Mouse (Mus musculus) megakaryocyte, adult 5-6 weeks (primary cell): ENCODE measurements around the gene Ctla2a. TPM values are rescaled to one million over a fixed set of nuclear protein-coding genes. Genes with fewer than 3 reads are reported as not detected.
"Not testable (repeated sequence)": the region's sequence is repeated elsewhere in the genome, so short reads cannot be mapped to it uniquely, and the experiment has no call there.

Experiments used
- ATAC-seq: 2 replicates; pipeline ENCODE4 v1.8.0; 2016; ENCODE audit warnings: mild to moderate bottlenecking, inconsistent platforms; ENCODE audit not compliant: poor library complexity, severe bottlenecking
- total RNA-seq, 2 experiments: library from RNA; stranded (forward) in 1 of 2; stranded (reverse) in 1 of 2; fragments of 153-499, 151-499 nt in 1 of 2; fragments of 221-1000, 200-1000 nt in 1 of 2; gene quantifications; 2 replicates each; pipeline versions ENCODE4 v1.2.3 to v1.2.4; 2015 to 2017

Ctla2a gene
- total RNA-seq (2015): 1.6 and 5.3 TPM in 2 replicates
- total RNA-seq (2017): 4.4 and 9.3 TPM in 2 replicates

GRCm38 (mm10) chr13:60936500-60936901 is at the start of gene Ctla2a, which contains the start of gene Gm49391:
Ctla2a (minus strand) TSS chr13:60936625.
Gm49391 (minus strand) TSS chr13:60936571.
- peak; percentile 69 for ATAC-seq

DNA sequence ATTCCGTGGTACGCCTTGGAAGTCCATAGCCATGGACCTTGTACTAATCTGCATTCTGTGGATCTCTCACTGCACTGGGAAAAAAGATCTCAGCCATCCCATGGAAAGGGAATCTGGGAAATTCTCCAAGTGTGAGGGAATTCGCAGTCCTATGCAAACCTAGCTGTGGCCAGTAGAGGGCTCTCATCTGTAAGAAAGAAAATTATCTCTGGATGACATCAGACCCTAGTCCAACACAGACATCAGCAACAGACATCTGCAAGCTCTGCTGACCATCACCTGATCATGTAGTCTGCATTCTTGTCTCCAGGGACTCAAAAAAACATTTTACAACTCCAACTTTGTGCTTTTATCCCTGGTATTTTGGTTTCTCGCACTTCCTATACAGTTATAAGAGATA is 35.9 kb upstream of the Ctla2a start:
- not testable (repeated sequence) for ATAC-seq

GRCm38 (mm10) chr13:60963985-60964384 is 27.6 kb upstream of the Ctla2a start:
- not testable (repeated sequence) for ATAC-seq

GRCm38 (mm10) chr13:60961706-60962105 is 25.3 kb upstream of the Ctla2a start:
- no peak for ATAC-seq

DNA sequence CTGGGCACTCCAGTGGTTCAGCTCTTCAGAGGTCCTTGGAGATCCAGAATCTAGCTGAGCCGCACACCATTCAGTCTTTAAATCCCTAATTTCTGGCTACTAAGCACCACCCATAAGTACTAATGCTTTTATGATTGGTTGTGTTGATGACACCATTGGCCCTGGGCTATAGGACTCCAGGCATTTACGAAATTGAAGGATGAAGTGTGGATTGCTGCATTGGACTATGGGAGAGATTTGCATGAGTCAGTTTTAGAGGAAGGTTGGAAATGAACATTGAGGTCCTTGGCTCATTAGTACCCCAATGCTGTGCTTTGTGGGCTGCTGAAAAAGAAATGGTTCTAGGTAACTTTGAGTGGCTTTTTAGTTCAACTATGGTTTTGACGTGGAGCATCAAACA is 5.5 kb upstream of the Ctla2a start, which contains the start of gene Tpbpa:
Gene Tpbpa, minus strand, starts transcription at position 101 of the 400 bp plus-strand sequence.
- not testable (repeated sequence) for ATAC-seq

DNA sequence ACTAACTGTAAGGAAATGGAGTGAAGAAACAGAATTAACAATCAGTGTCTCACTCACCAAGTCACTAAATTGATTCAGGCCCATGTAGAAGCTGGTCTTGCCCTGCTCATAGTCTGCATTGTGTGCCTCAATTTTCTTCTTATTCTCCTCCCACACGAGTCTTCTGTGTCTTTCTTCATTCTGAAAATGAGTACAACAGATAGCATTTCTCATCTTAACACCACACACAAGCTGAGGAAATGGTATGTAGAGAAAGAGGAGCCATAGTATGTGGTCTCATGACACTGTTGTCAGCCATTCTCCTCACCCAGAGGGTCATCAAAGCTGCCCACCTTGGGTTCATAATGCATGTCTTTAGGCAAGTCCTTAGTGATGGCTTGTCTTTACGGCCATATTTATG is 935 bp downstream of the Ctla2a start, which contains the start of gene Gm49393:
Gene Gm49393, minus strand, starts transcription at position 101 of the 400 bp plus-strand sequence.
- not testable (repeated sequence) for ATAC-seq

DNA sequence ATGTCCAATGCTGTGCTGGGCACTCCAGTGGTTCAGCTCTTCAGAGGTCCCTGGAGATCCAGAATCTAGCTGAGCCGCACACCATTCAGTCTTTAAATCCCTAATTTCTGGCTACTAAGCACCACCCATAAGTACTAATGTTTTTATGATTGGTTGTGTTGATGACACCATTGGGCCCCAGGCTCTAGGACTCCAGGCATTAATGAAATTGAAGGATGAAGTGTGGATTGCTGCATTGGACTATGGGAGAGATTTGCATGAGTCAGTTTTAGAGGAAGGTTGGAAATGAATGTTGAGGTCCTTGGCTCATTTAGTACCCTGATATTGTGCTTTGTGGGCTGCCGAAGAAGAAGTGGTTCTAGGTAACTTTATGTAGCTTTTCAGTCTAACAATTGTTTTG is 31.6 kb downstream of the Ctla2a start, which contains the start of gene Tpbpb:
Gene Tpbpb, minus strand, starts transcription at position 101 of the 400 bp plus-strand sequence.
- not testable (repeated sequence) for ATAC-seq

DNA sequence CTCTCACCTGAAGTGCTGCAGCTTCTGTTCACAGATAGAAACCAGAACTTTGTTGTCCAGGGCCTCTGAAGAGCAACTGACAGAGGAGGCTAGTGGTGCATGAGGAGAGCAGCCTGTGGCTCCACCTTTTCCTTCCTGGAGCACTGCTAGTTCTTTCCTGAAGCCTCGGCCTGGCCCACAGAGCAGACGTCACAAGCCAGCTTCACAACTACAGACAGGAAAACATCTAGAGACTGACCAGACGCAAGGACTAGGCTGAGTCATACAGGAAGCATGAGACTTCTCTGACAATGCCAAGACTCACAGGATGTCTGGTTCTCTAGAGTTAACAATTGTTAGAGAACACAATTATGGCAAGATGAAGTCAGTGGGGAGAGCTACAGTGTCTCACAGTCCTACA is 39.1 kb downstream of the Ctla2a start, which contains the start of gene Ctla2b:
Gene Ctla2b, minus strand, starts transcription at position 120 of the 400 bp plus-strand sequence.
- peak; percentile 86 for ATAC-seq

DNA sequence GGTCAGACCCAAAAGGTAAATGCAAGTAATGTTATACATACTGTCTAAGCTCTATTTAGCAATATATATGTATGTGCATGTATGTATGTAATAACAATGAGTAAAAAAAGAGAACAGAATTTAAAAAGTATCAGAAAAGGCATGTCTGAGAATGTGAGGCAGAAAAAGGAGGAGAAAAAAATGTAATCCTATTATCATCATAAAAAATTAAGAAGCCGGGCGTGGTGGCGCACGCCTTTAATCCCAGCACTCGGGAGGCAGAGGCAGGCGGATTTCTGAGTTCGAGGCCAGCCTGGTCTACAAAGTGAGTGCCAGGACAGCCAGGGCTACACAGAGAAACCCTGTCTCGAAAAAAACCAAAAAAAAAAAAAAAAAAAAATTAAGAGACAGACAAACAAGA is 39.6 kb downstream of the Ctla2a start, which contains the start of gene Gm49392:
Gene Gm49392, minus strand, starts transcription at position 101 of the 400 bp plus-strand sequence.
- ATAC-seq: not testable (repeated sequence)

DNA sequence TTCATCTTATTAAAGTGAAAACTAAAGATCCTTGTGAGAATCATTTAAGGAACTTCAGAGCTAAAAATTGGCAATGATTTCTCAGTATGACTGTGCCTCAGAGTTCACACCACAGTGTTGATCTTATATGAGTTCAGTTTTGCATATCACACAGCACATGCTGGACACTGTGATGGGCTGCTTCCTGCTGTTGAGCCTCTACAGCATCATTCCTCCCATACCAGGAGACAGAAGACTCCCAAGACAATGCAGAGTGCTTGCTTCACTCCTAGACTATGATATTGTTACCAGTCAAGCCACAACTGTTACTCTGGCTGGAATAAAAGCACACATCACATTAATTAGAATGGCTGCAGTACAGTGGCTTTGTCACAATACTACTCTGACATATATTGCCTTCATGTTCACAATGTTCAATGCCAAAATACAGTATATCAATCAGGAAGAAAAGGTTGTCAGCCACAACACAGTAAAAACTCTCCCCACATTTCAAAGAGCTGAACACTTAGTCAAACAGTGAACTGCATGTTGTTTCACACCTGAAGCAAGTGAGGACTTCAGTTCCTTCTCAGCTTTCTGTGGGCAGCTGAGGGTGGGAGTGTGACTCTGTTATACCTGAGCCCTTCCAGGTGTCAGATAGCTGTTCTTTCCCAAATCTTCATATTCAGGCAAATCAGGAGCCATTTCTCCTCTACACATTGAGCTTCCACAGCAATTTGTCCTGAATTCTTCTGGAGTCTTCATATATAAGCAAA is 40.8 kb downstream of the Ctla2a start:
- ATAC-seq: peak; percentile 29

DNA sequence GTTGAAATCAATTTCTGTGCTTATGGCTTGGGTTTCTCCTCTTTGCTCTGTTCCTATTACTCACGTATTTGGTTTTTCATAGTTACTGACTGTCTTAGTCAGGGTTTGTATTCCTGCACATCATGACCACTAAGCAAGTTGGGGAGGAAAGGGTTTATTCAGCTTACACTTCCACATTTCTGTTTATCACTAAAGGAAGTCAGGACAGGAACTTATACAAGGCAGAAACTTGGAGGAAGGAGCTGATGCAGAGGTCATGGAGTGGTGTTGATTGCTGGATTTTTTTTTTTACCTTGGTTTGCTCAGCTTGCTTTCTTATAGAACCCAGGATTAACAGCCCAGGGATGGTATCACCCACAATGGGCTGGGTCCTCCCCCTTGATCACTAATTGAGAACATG is 44.1 kb downstream of the Ctla2a start:
- ATAC-seq: no peak

Other genes with a start within 250 kb of the Ctla2a start
- not detected in 2 replicates for gene BC051665, start 150.3 kb downstream of the Ctla2a start, total RNA-seq (2015)
- gene BC051665, start 150.3 kb downstream of the Ctla2a start, total RNA-seq (2017): not detected in 2 replicates
- gene Ctsll3, start 133.8 kb downstream of the Ctla2a start, total RNA-seq (2015): not detected in 2 replicates
- not detected in 2 replicates for gene Ctsll3, start 133.8 kb downstream of the Ctla2a start, total RNA-seq (2017)
- 0.16 and 0.30 TPM in 2 replicates for gene 4930486L24Rik, start 72.2 kb downstream of the Ctla2a start, total RNA-seq (2015)
- 0.22 TPM in 1 of 2 replicates, not detected in the other for gene 4930486L24Rik, start 72.2 kb downstream of the Ctla2a start, total RNA-seq (2017)
- not detected in 2 replicates for gene Gm49392, start 39.7 kb downstream of the Ctla2a start, total RNA-seq (2015)
- gene Gm49392, start 39.7 kb downstream of the Ctla2a start, total RNA-seq (2017): 0.61 TPM in 1 of 2 replicates, not detected in the other
- gene Ctla2b, start 39.2 kb downstream of the Ctla2a start, total RNA-seq (2015): 1.7 and 3.0 TPM in 2 replicates
- 1.7 and 2.1 TPM in 2 replicates for gene Ctla2b, start 39.2 kb downstream of the Ctla2a start, total RNA-seq (2017)
- not detected in 2 replicates for gene Tpbpb, start 31.7 kb downstream of the Ctla2a start, total RNA-seq (2015)
- not detected in 2 replicates for gene Tpbpb, start 31.7 kb downstream of the Ctla2a start, total RNA-seq (2017)
- not detected in 2 replicates for gene Gm49393, start 1.0 kb downstream of the Ctla2a start, total RNA-seq (2015)
- gene Gm49393, start 1.0 kb downstream of the Ctla2a start, total RNA-seq (2017): not detected in 2 replicates
- 1.1 TPM in 1 of 2 replicates, not detected in the other for gene Gm49391, start 54 bp downstream of the Ctla2a start, total RNA-seq (2015)
- gene Gm49391, start 54 bp downstream of the Ctla2a start, total RNA-seq (2017): not detected in 2 replicates
- gene Tpbpa, start 5.4 kb upstream of the Ctla2a start, total RNA-seq (2015): not detected in 2 replicates
- gene Tpbpa, start 5.4 kb upstream of the Ctla2a start, total RNA-seq (2017): not detected in 2 replicates
- not detected in 2 replicates for gene Ctsj, start 69.3 kb upstream of the Ctla2a start, total RNA-seq (2015)
- not detected in 2 replicates for gene Ctsj, start 69.3 kb upstream of the Ctla2a start, total RNA-seq (2017)
- not detected in 2 replicates for gene Ctsq, start 104.0 kb upstream of the Ctla2a start, total RNA-seq (2015)
- gene Ctsq, start 104.0 kb upstream of the Ctla2a start, total RNA-seq (2017): not detected in 2 replicates
- not detected in 2 replicates for gene Ctsr, start 227.6 kb upstream of the Ctla2a start, total RNA-seq (2015)
- gene Ctsr, start 227.6 kb upstream of the Ctla2a start, total RNA-seq (2017): not detected in 2 replicates